Mouse (Mus musculus) CD8-positive naive resting alpha-beta T cell, adult 2 months (primary cell): ENCODE data around the gene Themis3.

Experiments
- DNase-seq, 2 experiments: peaks; one replicate each; pipeline ENCODE4 v3.0.0; 2022; ENCODE audit warnings: low read depth in 2 of 2, low spot score in 2 of 2

Themis3 gene

DNA sequence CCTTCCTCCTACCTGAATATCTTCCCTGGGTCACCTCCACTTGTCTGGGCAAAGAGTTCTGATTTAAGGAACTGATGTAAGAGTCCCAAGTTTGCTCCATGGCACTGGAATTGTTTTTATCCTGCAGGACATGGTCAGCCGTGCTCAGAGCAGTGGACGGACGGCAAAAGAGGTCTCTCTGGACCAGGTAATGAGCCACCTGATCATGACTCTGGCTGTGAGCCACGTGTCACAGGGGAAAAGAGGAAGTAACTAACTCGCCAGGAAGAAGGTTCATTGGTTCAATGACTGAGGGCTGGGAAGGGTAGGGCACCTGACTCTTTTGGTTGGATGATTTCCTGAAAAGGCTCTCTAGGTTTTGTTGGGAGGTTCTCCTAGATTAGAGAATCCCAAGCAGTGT lies at the start of gene Themis3:
TSS of gene Themis3 (minus strand) at position 187 of the 400 bp plus-strand sequence.
- DNase-seq = no peak

DNA sequence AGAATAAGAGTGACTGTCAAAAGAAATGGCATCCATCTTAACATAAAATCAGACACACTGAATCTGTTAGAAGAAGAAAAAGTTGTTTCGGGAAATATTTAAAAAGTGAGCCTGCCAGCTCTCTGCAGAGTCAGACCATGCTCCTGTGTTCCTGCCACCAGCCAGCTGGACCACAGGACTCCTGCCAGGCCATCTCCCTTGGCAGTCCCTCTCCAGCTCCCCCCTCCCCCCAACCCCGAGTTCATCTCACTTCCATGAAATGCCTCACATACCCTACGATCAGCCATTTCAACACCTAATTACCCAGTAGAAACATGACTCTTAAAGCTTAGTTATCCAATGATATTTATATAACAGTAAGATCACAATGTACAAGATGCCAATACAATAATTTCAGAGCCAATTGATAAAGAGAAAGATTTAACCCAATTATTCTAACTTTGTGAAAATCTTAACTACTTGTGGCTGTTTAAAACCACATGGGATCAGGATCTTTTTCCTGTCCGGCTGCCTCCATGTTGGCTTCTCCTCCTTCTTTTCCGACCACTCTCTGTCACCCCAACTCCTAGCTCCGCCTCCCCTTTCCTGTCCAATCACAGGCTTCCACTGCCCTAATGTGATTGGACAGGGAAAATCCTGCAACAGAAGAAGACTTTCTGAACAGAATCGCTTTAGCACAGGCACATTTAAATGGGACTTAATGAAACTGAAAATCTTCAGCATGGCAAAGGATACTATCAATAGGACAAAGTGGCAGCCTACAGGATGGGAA lies 43.7 kb upstream of the Themis3 start:
- no peak for DNase-seq

DNA sequence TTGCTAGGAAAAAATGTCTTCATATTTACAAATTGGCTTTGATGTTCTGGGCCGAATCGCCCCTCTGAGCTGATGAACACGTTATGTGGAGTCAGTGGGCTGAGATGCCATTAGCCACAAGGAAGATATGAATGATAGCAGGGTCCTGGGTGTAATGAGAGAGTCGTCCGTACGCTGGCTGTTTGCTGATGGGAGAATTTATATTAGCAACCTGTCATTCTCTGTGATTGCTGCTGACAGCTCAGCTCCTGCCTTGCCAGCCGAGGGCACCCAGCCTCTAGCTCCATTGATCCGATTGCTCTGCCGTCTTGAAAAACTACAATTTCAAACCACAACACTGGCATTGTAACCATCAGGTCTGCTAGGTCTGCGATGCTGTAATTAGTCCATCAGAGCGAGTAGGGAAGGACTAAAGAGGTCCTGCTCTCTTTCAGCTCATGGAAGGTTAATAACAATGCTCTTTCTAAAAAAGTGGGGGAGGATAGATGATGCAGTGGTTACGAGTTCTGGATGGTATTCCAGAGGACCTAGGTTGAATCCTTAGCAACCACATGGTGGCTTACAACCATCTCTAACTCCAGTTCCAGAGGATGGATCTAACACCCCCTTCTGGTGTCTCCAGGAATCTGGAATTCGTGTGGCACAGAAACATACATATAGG lies 25.7 kb upstream of the Themis3 start:
- no peak for DNase-seq

DNA sequence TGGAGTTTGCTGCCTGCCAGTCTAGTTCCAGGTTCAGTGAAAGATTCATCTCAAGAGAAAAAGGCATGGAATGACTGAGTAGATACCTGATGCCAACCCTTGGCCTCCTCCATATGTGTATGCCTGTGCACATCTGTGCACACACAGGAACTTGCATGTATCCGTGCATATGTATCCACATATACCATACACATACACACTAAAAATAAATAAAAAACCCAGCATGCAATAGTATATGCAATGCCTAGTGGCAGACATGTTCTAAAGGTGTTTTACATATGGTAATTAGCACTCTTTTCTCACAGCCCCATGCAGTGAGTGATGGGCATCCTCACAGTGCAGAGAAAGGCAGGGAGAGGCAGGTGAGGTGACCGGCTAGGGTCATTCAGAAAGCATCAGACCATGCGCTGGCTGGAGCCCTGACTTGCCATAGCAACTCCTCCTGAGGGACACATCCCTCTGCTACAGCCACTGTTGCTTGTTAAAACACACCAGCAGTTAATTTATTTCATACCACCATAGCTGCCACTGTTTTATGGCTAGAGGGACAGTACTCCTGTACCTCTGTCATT lies 24.9 kb upstream of the Themis3 start:
- no peak for DNase-seq

DNA sequence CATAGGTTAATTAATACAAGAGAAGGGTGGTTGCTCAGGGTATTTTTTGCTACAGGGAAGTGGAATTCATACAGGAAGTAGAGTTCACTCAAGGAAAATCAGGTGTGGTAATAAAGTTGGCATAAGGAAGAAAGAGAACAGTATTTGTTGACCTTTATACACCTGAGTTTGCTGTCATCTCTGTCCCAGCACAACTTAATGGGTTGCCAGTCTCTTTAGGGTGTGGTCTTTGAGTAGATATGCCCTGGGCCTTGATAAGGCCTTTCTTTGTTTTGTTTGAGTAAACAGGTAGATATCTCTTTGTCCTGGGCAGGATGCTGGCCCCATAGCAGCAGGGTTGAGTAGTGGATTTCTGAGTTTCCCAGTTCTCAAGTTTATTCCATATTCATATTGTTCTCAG lies 15.6 kb upstream of the Themis3 start:
- no peak for DNase-seq

DNA sequence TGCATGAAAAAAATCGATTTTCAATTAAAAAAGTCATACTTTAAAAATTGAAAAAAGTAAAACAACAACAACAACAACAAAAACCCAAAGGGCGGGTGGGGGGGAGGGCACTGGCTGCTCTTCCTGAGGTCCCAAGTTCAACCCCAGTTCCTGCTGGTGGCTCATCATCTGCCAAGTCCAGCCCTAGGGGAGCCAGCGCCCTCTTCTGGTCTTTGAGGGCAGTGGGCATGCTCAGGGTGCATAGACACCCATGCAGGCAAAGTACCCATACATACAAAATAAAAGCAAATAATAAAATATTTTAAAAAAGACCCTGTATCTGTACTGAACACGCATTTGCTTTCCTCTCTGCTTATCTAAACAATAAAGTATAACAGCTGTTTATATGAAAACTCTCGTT lies 10.5 kb upstream of the Themis3 start:
- DNase-seq = no peak

DNA sequence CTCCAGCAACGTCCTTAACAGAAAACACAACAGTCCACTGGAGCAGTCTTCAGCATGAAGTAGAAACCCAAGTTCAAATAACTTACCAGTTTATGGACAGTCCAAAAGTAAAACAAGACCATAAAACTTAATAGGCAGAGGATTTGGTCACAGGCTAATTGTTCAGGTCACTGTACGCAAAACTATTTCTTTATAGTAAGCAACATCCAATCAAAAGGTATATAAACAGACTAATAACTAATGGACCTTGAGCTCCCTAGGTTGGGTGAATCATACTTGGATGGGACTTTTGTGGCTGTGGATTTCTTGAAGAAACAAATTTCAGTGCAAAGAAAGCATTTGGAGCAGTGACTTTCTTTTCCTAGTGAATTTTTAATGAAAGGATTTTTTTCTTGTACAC lies 6.8 kb upstream of the Themis3 start:
- no peak for DNase-seq

DNA sequence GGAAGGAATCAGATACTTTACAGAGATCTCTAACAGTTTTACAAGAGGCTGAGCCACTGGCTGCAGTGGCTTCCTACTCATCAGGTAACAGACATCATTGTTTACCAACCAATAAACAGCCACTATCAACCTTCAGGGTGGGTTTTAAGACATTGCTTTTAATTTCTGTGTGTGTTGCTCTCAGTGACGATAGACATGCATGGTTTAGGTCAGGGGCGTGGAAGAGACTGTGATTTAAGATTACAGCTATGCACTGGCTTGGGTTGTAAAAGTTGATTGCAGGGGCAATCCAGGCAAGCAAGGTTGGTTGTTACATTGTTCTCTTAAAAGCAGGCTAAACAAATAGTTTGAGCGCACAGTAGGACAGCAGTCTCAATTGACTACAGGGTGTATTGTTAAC lies 1.4 kb upstream of the Themis3 start:
- no peak for DNase-seq

DNA sequence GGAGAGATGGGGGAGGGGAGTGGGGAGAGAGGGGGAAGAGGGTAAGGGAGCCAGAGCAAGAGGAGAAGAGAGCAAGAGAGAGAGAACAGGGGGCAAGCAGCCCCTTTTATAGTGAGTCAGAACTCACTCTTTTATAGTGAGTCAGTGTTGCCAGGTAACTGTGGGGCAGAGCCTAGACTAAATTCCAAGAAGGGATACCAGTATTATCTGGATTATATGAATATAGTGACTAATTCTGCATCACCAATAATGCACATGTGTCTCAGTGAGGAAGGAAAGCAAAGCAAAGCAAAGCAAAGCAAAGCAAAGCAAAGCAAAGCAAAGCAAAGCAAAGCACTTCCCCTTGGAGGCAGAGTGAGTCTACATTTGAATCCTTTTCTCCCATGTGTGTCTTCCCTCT lies 835 bp upstream of the Themis3 start:
- no peak for DNase-seq

DNA sequence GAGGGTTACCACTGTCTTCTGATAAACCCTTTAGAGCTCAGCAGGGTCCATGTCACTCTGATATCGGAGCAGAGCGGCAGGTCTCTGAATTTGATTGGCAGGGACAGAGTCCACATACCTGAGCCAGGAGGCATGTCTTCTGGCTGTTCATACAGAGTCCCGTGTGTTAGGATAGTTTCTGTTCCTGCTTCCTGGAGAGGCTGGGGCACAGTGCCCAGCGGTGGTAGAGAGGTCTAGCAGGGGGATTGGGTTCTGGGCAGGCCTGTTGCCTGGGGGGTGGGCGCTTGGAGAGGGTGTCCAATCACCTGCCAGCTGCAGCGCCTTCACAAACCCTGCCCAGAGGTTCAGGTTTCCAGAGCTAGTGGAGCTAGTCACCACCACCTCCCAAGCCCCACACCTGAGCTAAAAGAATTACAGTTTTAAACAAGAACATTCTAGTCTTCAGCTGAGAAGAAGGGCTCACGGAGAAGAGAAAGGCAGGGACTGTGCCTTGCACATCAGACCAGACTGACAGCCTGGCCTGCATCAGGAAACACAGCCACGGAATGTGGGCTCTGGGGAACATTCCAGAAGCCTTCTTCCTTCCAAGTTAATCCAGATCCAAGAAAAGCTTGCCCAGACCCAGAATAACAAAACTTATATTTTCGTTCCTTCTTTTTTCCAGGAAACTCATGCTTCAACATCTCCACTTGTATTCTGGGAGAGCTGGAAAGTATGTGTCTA lies 3.9 kb downstream of the Themis3 start:
- no peak for DNase-seq

DNA sequence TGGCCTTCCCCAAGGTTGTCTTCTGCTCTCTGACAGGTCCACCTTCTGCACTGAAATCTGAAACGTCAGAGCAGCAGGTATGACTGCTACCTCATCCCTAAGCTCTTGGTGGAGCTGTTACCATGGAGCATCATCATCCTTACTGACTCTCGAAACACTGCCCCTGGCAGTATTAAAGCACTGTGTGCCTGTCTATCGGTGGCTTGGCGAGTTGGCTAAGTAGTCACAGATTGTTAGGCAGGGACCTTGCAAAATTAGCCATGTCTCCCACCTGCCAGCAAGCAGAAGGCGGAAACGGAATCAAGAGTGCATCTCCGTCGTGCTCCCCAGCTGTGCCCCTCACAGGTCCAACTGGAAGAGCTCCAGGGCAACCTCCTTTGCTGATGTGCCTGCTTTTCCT lies 4.6 kb downstream of the Themis3 start:
- DNase-seq = no peak

DNA sequence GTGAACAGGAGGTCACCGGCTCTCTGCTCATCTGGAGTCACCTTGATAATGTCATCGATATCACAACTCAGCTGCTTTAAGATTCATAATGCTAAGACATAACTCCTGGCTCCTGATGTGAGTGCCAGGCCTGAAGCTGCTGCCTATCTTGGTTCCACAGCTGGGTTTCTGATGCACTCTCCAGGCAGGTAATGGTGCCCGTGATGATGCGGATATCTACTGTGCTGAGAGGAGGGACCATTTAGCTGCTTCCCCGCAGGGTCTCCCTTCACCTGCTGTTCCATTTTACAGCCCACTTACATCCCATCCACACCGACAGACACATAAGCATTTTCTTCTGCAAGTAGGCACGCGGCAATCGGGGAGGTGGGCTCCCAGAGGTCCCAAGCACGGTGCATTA lies 7.7 kb downstream of the Themis3 start:
- DNase-seq = no peak

DNA sequence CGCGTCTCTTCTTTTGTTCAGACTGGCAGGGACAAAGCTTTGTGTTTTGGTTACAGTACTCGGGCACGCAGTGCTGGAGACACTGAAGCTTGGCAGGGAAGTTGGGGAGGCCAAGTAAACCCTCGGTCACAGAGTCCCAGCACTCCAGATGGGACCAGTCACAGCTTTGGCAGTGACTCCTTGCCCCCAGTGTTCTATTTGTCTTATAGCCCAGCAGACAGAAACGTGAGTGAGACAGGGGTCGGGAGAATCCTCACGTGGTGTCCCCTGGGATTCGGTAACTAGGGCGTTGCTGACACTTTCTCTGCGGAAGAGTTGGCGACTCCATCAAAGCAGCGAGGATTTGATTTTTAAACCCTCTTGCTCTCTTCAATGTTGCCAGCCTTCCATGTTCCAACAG lies 8.3 kb downstream of the Themis3 start:
- DNase-seq = no peak

DNA sequence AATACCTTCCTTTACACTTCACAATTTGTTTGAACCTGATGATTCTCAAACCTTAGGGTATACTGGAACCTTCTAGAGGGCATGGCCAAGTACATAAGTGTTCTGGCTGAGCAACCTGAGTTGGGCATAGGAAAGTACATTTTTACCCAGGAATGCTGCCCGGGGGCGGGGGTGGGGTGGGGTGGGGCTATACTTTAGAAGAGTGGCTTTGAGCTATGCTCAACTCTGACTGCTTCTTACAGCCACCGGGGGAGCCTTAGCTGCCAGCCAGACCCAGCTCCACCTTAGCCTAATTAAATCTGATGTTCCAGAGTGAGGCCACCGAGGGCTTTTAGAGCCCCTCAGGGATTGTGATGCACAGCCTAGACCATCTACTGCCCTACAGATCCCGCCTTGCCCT lies 13.4 kb downstream of the Themis3 start:
- no peak for DNase-seq

DNA sequence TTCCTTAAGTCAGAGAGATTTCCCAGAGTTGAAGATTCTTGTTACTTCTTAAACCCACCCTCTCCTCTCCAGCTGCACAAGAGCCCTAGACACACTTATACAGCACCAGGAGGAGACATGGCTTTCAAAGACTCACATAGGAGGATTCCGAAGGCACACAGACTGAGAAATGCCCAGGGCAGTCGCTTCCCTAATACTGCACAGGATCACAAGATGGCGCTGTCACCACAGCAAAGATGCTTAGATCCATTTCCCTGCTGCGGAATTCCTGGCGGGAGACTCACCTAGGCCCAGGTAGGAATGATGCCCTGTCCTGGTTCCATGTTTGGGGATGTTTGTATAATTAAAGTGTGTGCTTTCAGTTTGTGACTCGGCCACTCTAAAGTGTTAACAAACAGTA lies 16.4 kb downstream of the Themis3 start:
- no peak for DNase-seq

DNA sequence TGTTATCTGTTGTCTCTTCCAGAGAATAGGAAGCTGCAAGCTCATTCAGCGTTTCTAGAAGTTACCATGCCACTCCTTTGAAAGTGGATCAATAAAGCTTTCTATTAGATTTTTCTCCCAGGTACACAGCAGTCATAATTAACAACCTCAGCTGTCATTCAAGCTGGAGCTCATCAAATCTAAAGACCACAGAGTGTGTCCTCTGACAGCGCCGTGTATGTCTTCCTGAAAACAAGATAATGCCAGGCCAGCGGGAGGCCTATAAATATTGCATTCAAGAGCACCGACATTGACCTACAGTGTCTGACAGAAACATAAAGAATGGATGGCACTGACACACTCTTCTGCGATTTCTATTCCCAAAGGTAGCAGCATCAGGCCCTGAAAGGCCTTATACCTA lies 16.9 kb downstream of the Themis3 start:
- DNase-seq = no peak

DNA sequence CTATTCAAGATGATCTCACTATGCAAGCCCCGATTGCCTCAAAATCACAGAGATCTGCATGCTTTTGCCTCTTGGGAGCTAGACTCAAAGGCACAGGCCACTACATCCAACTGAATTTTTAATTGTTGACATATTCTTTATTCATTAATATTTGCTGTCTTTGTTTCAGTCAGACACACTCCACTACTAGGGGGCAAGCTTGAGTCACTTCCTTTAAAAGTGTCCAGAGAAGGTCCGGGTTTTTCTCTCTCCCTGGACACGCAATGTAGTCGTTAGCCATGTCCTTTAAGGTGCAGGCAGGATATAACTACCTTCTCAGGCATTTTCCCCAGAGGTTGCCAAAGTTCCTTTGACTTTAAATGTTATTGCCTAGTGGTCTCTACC lies 21.8 kb downstream of the Themis3 start:
- no peak for DNase-seq

DNA sequence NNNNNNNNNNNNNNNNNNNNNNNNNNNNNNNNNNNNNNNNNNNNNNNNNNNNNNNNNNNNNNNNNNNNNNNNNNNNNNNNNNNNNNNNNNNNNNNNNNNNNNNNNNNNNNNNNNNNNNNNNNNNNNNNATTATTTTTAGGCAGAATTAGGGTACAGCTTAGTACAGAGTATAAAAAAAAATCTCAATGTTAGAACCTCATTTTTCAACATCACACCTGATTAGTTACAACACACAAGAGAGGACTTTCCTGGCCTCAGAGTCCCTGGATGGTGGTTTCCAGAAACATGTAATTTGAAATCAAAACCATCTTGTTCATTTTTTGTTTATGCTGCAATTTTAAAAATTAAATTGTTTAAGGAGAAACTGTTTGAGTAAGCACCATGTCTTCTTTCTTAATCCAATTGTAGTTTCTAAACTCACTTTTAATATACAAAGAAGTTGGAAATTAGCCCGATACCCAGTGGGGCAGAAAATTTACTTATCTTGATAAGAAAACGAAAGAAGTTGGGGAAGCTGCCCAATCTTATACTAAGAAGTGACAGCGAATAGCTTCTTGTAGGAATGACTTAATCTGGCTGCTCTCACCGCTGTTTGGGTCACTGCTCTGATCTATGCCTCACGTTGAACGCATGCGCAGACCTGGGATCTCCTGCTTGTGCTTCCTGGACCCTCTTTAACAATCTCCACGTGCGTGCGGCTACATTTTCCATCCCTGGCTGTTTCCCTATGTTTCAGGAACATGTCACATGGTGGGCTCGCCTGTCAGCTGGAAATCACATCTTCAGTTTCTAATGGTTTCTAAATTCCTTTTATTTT lies 22.4 kb downstream of the Themis3 start:
- no peak for DNase-seq

DNA sequence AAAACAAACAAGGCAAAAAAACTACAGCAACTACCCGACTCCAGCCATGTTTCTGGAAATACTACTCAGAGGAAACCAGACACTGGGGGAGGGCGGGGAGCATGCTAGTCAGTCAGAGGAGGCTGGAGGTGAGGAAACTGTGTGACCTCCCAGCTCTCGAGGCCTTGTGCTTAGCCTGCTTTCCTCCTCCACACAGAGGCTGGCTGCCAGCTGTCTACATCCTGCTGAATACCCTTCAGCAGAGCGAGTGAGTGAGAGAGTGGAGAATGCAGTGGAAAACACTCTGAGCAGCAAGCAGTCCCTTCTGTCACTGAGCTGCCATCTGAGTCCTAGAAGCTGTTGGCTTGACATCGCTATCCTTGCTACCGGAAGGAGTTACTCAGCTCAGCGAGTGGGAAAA lies 30.2 kb downstream of the Themis3 start:
- no peak for DNase-seq

DNA sequence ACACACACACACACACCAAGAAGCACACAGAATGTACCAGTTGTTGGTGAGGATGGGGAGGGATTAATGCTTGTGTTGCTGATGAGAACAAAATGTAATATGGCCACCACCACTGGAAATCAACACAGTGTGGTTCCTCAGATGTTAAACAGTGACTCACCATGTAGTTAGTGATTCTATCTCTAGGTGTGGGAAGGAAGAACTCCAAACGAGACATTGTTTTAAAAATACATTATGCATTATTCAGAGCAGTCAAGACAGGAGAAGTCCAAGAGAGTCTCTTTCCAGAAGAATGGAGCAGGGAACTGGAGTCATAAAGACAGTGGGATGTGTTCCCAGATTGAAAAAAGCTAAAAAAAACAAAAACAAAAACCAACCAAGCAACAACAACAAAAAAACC lies 30.9 kb downstream of the Themis3 start:
- no peak for DNase-seq

DNA sequence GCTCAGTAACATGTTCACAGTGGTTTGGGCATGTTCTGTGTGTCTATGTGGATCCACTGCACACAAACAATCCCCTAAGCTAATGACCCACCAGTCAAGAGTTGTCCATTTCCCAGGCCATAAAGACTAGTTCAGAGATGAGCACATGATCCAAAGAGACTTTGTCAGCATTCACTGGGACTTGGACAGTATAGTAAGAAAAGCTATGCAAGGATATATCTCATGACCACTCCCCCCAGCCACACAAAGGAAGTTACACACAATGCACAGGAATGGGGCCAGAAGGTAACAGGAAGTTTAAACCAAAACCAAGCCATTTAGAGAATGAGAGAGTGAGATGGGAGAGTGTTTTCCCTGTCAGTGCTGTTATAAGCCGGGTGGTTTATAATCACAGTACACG lies 33.0 kb downstream of the Themis3 start:
- DNase-seq = no peak
